Comparison of ENCODE assay signal across 9 mouse cellular contexts in genomic region chr7:45433835-45434202, GRCm38 (mm10). TPM values are rescaled to one million over a fixed set of nuclear protein-coding genes. Genes with fewer than 3 reads are reported as not detected.
DNase-seq lines count a peak whose midpoint lies in the region; ATAC-seq and TF ChIP-seq lines count a peak whose summit lies in the region.
"Had no signal": no experiment of that assay in that cellular context is flagged by ENCODE, and none has a peak within 500 bp of the region (broad histone marks: within the 10 kb centered on the region; RNA-seq: fewer than 3 reads in every experiment).

No protein-coding gene starts in this region.

- no peak for TF ChIP-seq CTCF in lung, adult 2 months (IDR thresholded peaks at IDR 0.05; ENCODE audit: insufficient read depth, low read length)

- WGBS in lung, adult 2 months: 1% methylated on average over 7 of the region's 7 CpGs
- under 1% methylated on average over 7 of the region's 7 CpGs for WGBS in embryonic facial prominence, embryonic 15.5 days
- WGBS in intestine, embryonic 16.5 days: 1% methylated on average over 7 of the region's 7 CpGs
- 2% methylated on average over 7 of the region's 7 CpGs for WGBS in neural tube, embryonic 13.5 days

- H3K9ac ChIP-seq in embryonic facial prominence, embryonic 15.5 days: peak overlapping the region; percentile 91
- H3K9ac ChIP-seq in intestine, embryonic 16.5 days (ENCODE audit: low read depth, low read length): peak overlapping the region; percentile 79
- peak overlapping the region; percentile 88 for H3K9ac ChIP-seq in neural tube, embryonic 13.5 days

- peak overlapping the region; percentile 94 for H3K4me2 ChIP-seq in embryonic facial prominence, embryonic 15.5 days (replicated peaks)
- peak overlapping the region; percentile 84 for H3K4me2 ChIP-seq in intestine, embryonic 16.5 days (ENCODE audit: low read depth, low read length)
- H3K4me2 ChIP-seq in neural tube, embryonic 13.5 days: peak overlapping the region; percentile 99

- H3K4me3 ChIP-seq in lung, adult 2 months (replicated peaks; ENCODE audit: extremely low read depth, low read depth, low read length): peak overlapping the region; percentile 73
- peak overlapping the region; percentile 83 for H3K4me3 ChIP-seq in embryonic facial prominence, embryonic 15.5 days (replicated peaks)
- peak overlapping the region; percentile 71 for H3K4me3 ChIP-seq in intestine, embryonic 16.5 days (ENCODE audit: low read length)
- peak overlapping the region; percentile 79 for H3K4me3 ChIP-seq in neural tube, embryonic 13.5 days

- TF ChIP-seq POLR2A in lung, adult 2 months (IDR thresholded peaks at IDR 0.05; ENCODE audit: borderline replicate concordance, extremely low read depth, low read depth, low read length): no peak

- ATAC-seq in embryonic facial prominence, embryonic 15.5 days (ENCODE audit: insufficient number of reproducible peaks, low FRiP score, low TSS enrichment, low read depth): no peak
- ATAC-seq in intestine, embryonic 16.5 days: no peak
- peak; percentile 2 for ATAC-seq in neural tube, embryonic 13.5 days (ENCODE audit: low read depth)

- no peak for DNase-seq in lung, adult 2 months
- DNase-seq in lung, postnatal 36 days: no peak
- DNase-seq in adipocyte (ENCODE audit: low spot score): no peak
- DNase-seq in layer of hippocampus, postnatal 14 days (ENCODE audit: low spot score in 2 of 2): no peak
- DNase-seq in kidney, postnatal 36 days: no peak

- no peaks in the 10 kb centered on the region for H3K9me3 ChIP-seq in embryonic facial prominence, embryonic 15.5 days (replicated peaks)
- H3K9me3 ChIP-seq in intestine, embryonic 16.5 days (ENCODE audit: control insufficient read depth, low read length): no peaks in the 10 kb centered on the region
- H3K9me3 ChIP-seq in neural tube, embryonic 13.5 days: no peaks in the 10 kb centered on the region

- peak overlapping the region; percentile 89 for H3K27ac ChIP-seq in embryonic facial prominence, embryonic 15.5 days (replicated peaks)
- H3K27ac ChIP-seq in intestine, embryonic 16.5 days (ENCODE audit: low read length): peak overlapping the region; percentile 86
- H3K27ac ChIP-seq in neural tube, embryonic 13.5 days (replicated peaks): peak overlapping the region; percentile 90

- H3K4me1 ChIP-seq in lung, adult 2 months (ENCODE audit: control insufficient read depth, insufficient read depth, low read length): peaks cover 9% of the 10 kb centered on the region
- peaks cover 52% of the 10 kb centered on the region for H3K4me1 ChIP-seq in embryonic facial prominence, embryonic 15.5 days
- H3K4me1 ChIP-seq in intestine, embryonic 16.5 days (ENCODE audit: control insufficient read depth, insufficient read depth, low read length): peaks cover 35% of the 10 kb centered on the region
- peaks cover 51% of the 10 kb centered on the region for H3K4me1 ChIP-seq in neural tube, embryonic 13.5 days (replicated peaks)

- H3K27me3 ChIP-seq in embryonic facial prominence, embryonic 15.5 days: no peaks in the 10 kb centered on the region
- H3K27me3 ChIP-seq in intestine, embryonic 16.5 days (replicated peaks; ENCODE audit: control insufficient read depth, insufficient read depth, low read length): no peaks in the 10 kb centered on the region
- H3K27me3 ChIP-seq in neural tube, embryonic 13.5 days: no peaks in the 10 kb centered on the region

- H3K36me3 ChIP-seq in embryonic facial prominence, embryonic 15.5 days: peaks cover 30% of the 10 kb centered on the region
- H3K36me3 ChIP-seq in intestine, embryonic 16.5 days (ENCODE audit: control insufficient read depth, insufficient read depth, low read length): peaks cover 4% of the 10 kb centered on the region; the same call in 1 of the 2 replicates
- peaks cover 34% of the 10 kb centered on the region for H3K36me3 ChIP-seq in neural tube, embryonic 13.5 days

RNA-seq across cellular contexts. Expression of gene Gys1, which starts 0.8 kb away (rescaled TPM):
- polyA plus RNA-seq in lung, adult 2 months (2012; rRNA removed): 33.0 and 39.4 TPM in 2 replicates
- 40.6 and 42.0 TPM in 2 replicates for polyA plus RNA-seq in embryonic facial prominence, embryonic 15.5 days (2015; fragmentation: Nextera tagmentation; extraction: Ambion mirVana)
- 49.4 and 53.1 TPM in 2 replicates for polyA plus RNA-seq in intestine, embryonic 16.5 days (2015; fragmentation: Nextera tagmentation; extraction: Ambion mirVana)
- polyA plus RNA-seq in neural tube, embryonic 13.5 days (2015; fragmentation: Nextera tagmentation; extraction: Ambion mirVana): 21.5 and 25.9 TPM in 2 replicates
- total RNA-seq in layer of hippocampus, postnatal 14 days (2021): 10 to 100 TPM; 17.7 to 18.7 TPM

RNA-seq across cellular contexts. Expression of gene Ruvbl2, which starts 4.1 kb away (rescaled TPM):
- 61.1 and 61.7 TPM in 2 replicates for polyA plus RNA-seq in lung, adult 2 months (2012; rRNA removed)
- polyA plus RNA-seq in embryonic facial prominence, embryonic 15.5 days (2015; fragmentation: Nextera tagmentation; extraction: Ambion mirVana): 146 and 159 TPM in 2 replicates
- polyA plus RNA-seq in intestine, embryonic 16.5 days (2015; fragmentation: Nextera tagmentation; extraction: Ambion mirVana): 121 and 134 TPM in 2 replicates
- 89.7 and 111 TPM in 2 replicates for polyA plus RNA-seq in neural tube, embryonic 13.5 days (2015; fragmentation: Nextera tagmentation; extraction: Ambion mirVana)
- total RNA-seq in layer of hippocampus, postnatal 14 days (2021): 10 to 100 TPM; 30.4 to 45.0 TPM

RNA-seq across cellular contexts. Expression of gene Lhb, which starts 13.2 kb away (rescaled TPM):
- 26.5 and 33.4 TPM in 2 replicates for polyA plus RNA-seq in lung, adult 2 months (2012; rRNA removed)
- polyA plus RNA-seq in embryonic facial prominence, embryonic 15.5 days (2015; fragmentation: Nextera tagmentation; extraction: Ambion mirVana): 2.0 and 4.8 TPM in 2 replicates
- polyA plus RNA-seq in intestine, embryonic 16.5 days (2015; fragmentation: Nextera tagmentation; extraction: Ambion mirVana): 0.28 TPM in 1 of 2 replicates, not detected in the other
- polyA plus RNA-seq in neural tube, embryonic 13.5 days (2015; fragmentation: Nextera tagmentation; extraction: Ambion mirVana): not detected in 2 replicates
- under 1 TPM in 1 of 2 experiments, not detected in 1; 0.69 TPM for total RNA-seq in layer of hippocampus, postnatal 14 days (2021)
- total RNA-seq: gastrocnemius, postnatal 10 days had no signal

RNA-seq across cellular contexts. Expression of gene Ntf5, which starts 20.3 kb away (rescaled TPM):
- polyA plus RNA-seq in lung, adult 2 months (2012; rRNA removed): 4.6 and 4.8 TPM in 2 replicates
- polyA plus RNA-seq in embryonic facial prominence, embryonic 15.5 days (2015; fragmentation: Nextera tagmentation; extraction: Ambion mirVana): 3.7 and 4.9 TPM in 2 replicates
- polyA plus RNA-seq in intestine, embryonic 16.5 days (2015; fragmentation: Nextera tagmentation; extraction: Ambion mirVana): 1.4 and 1.8 TPM in 2 replicates
- polyA plus RNA-seq in neural tube, embryonic 13.5 days (2015; fragmentation: Nextera tagmentation; extraction: Ambion mirVana): not detected in 2 replicates
- total RNA-seq in layer of hippocampus, postnatal 14 days (2021): under 1 TPM in 1 of 2 experiments, not detected in 1; 0.31 TPM

RNA-seq across cellular contexts. Expression of gene Ftl1, which starts 25.9 kb away (rescaled TPM):
- polyA plus RNA-seq in lung, adult 2 months (2012; rRNA removed): 2,878 and 3,367 TPM in 2 replicates
- polyA plus RNA-seq in embryonic facial prominence, embryonic 15.5 days (2015; fragmentation: Nextera tagmentation; extraction: Ambion mirVana): 4,629 and 4,755 TPM in 2 replicates
- 7,117 and 7,555 TPM in 2 replicates for polyA plus RNA-seq in intestine, embryonic 16.5 days (2015; fragmentation: Nextera tagmentation; extraction: Ambion mirVana)
- polyA plus RNA-seq in neural tube, embryonic 13.5 days (2015; fragmentation: Nextera tagmentation; extraction: Ambion mirVana): 6,282 and 6,442 TPM in 2 replicates
- total RNA-seq in layer of hippocampus, postnatal 14 days (2021): 100 to 1,000 TPM; 300 to 331 TPM
